Mouse (Mus musculus) ES-Bruce4 (cell line): ENCODE results near the gene Pdlim3.

Experiments used
- CTCF ChIP-seq: IDR thresholded peaks from one replicate; pipeline ENCODE4 v1.8.1; 2011; ENCODE audit warnings: low read depth, low read length
- POLR2A ChIP-seq: IDR thresholded peaks from one replicate; pipeline ENCODE4 v1.8.1; 2011; ENCODE audit warnings: low read length; ENCODE audit not compliant: insufficient read depth

GRCm38 (mm10) chr8:45881726-45882125 lies 3.5 kb upstream of the Pdlim3 start:
- TF ChIP-seq CTCF (no peak), POLR2A (no peak)
